Mouse (Mus musculus): Measurements from ENCODE around the gene Sdk2.

DNA sequence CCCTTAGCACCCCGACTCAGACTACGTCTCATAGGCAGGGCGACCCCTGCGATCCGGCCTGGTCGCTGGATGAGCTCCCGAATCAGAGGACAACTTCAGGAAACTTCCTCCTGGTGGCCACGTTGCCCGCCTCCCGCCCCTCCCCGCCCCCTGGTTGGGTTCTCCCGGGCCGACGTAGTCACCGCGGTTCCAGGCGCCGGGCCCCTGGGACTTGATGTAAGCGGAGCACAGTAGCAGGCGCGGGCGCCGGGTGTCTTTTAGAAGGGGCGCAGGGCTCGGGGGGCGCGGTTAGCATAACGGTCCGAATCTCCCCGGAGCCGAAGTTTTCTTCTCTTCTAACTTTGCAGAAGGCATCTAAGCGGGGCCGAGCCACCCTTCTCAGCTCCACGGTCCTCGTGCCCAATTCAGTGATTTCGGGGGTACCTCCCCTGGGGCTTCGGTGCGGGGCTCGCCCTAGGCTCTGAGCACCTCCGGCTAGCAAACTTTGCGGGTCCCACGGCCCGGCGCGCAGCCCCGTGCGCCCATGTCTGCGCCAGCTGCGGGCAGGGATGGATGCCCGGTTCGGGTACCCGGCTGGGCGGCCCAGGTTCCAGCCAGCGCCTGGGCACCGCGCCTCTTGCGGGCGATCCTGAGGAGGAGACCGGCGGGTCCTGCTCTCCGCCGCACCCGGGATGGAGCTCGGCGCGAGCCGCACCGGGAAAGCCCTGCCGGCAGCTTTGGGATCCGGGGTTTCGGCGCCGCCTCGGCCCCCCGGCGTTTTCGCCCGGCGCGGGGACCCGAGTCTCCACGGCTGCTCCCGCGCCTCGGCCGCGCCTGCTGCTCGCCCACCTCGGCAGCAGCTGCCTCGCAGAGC is 522 bp downstream of the Sdk2 start:
- no peak for TF ChIP-seq CTCF (IDR thresholded peaks at IDR 0.05 in 2 of 3, conservative IDR thresholded peaks at IDR 0.05 in 1 of 3; ENCODE audit: control insufficient read depth in 1 of 3, insufficient read depth in 1 of 3, low read depth in 2 of 3, low read length in 3 of 3, poor library complexity in 1 of 3, severe bottlenecking in 1 of 3)
- no peak for TF ChIP-seq MAZ (IDR thresholded peaks at IDR 0.05; ENCODE audit: low read depth, low read length)
- no peak for TF ChIP-seq MEF2A (IDR thresholded peaks at IDR 0.05; ENCODE audit: extremely low read depth, insufficient replicate concordance, low read depth, low read length, poor library complexity, severe bottlenecking)
- TF ChIP-seq CHD1 (IDR thresholded peaks at IDR 0.05; ENCODE audit: low read depth, low read length) = no peak
- TF ChIP-seq JUND (IDR thresholded peaks at IDR 0.05; ENCODE audit: low read depth, low read length) = no peak
- no peak for TF ChIP-seq GATA1 (IDR thresholded peaks at IDR 0.05; ENCODE audit: low read depth, low read length)
- TF ChIP-seq USF1 (IDR thresholded peaks at IDR 0.05; ENCODE audit: low read depth, low read length) = no peak
- no peak for TF ChIP-seq ZMIZ1 (IDR thresholded peaks at IDR 0.05; ENCODE audit: low read depth, low read length)
- TF ChIP-seq EP300 (IDR thresholded peaks at IDR 0.05; ENCODE audit: low read depth in 1 of 2, low read length in 2 of 2) = no peak
- no peak for TF ChIP-seq TCF12 (IDR thresholded peaks at IDR 0.05; ENCODE audit: low read depth, low read length)
- no peak for TF ChIP-seq POLR2A (IDR thresholded peaks at IDR 0.05; ENCODE audit: control insufficient read depth in 1 of 2, insufficient read depth in 1 of 2, low read depth in 1 of 2, low read length in 2 of 2, poor library complexity in 1 of 2)
- TF ChIP-seq E2F4 (IDR thresholded peaks at IDR 0.05; ENCODE audit: borderline replicate concordance, low read depth, low read length) = no peak
- TF ChIP-seq RCOR1 (IDR thresholded peaks at IDR 0.05; ENCODE audit: low read depth, low read length) = no peak
